Mouse (Mus musculus): Measurements from ENCODE around the gene Lcat.

Gene Lcat

DNA sequence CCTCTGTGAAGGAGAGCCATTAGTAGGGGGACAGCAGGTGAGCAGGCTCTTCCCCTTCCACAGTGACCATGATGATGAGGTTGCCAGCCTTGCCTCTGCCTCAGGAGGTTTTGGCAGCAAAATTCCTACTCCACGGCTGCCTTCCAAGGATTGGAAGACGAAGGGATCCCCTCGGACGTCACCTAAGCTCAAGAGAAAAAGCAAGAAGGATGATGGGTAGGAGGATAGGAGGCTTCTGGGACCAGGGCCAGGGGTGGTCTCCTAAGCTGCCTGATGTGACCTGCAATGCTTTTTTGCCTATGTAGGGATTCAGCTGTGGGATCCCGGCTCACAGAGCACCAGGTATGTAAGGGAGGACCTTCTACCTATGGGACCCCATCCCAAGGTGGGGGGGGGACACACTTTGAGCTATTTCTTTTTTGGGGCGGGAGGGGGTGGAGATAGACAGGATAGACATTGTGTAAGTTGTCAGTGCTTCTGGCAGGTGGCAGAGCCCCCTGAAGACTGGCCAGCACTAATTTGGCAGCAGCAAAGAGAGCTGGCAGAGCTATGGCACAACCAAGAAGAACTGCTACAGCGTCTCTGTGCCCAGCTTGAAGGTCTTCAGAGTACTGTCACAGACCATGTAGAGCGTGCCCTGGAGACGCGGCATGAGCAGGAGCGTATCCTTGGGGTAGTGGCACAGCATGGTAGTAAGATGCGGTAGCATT, 53.3 kb downstream of the Lcat start:
- DNase-seq (ENCODE audit: low spot score), result no peak

All from embryo, embryonic 10 days (tissue).